Comparison of ENCODE assay signal across 7 mouse cellular contexts in the genomic region with DNA sequence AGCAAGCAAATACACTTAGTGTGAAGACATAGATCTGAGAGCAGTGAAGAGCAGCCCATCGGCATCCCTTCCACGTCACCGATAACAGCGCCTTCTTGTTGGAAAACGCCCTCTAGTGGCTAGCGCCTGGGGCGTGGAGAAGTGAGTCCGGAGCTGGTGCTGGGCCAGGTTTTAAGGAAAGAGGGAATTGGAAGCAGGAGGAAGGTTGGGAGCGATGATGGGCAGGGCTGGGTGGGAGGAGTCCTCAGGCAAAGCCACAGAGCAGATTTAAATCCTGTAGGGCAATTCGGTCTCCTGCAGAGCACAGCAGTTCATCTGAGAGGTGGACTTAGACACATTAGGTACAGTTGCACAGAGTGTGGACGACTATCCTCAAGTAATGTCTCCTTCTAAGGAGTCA. TPM values are rescaled to one million over a fixed set of nuclear protein-coding genes. Genes with fewer than 3 reads are reported as not detected.
DNase-seq lines count a peak whose midpoint lies in the region; ATAC-seq and TF ChIP-seq lines count a peak whose summit lies in the region.

A gene (plus strand): TSS at position 251 of the 400 bp plus-strand sequence.

- ATAC-seq in common myeloid progenitor, adult 5-6 weeks (replicated peaks; ENCODE audit: low read depth, poor library complexity, severe bottlenecking), result peak; percentile 72; the same call in 1 of the 2 replicates
- ATAC-seq in hindbrain, postnatal 0 days, result peak; percentile 88; the same call in 1 of the 2 replicates
- ATAC-seq in megakaryocyte-erythroid progenitor cell, adult 5-6 weeks (replicated peaks; ENCODE audit: low FRiP score, low TSS enrichment, poor library complexity, severe bottlenecking), result peak; percentile 68; the same call in 1 of the 2 replicates

- 15% methylated on average over 11 of the region's 11 CpGs for WGBS in hindbrain, postnatal 0 days

- peak; percentile 89 for TF ChIP-seq CTCF in hindbrain, postnatal 0 days (IDR thresholded peaks at IDR 0.05; ENCODE audit: low read depth)

- H3K4me1 ChIP-seq in hindbrain, postnatal 0 days (ENCODE audit: insufficient read depth, low read length), result no peaks in the 10 kb centered on the region

- peak; percentile 67 to 72 for DNase-seq in adrenal gland, adult 18-20 months (ENCODE audit: low spot score in 2 of 2)
- peak; percentile 84 for DNase-seq in gastrocnemius, postnatal 10 days
- DNase-seq in hindbrain, postnatal 0 days (ENCODE audit: low spot score), result peak; percentile 92
- DNase-seq in left cerebral cortex, adult 8-10 months (ENCODE audit: low spot score in 2 of 2), result peak; percentile 42 to 45
- peak; percentile 72 for DNase-seq in right cerebral cortex, postnatal 25 days

- no peaks in the 10 kb centered on the region for H3K36me3 ChIP-seq in hindbrain, postnatal 0 days (ENCODE audit: insufficient read depth, low read length)

- no peaks in the 10 kb centered on the region for H3K9me3 ChIP-seq in hindbrain, postnatal 0 days (ENCODE audit: low read length)

- no peaks in the 10 kb centered on the region for H3K27me3 ChIP-seq in hindbrain, postnatal 0 days (ENCODE audit: insufficient read depth, low read length)

- H3K4me2 ChIP-seq in hindbrain, postnatal 0 days (ENCODE audit: low read depth, low read length), result peak within 1 kb of the TSS; percentile 33

- no peak within 1 kb of the TSS for H3K27ac ChIP-seq in hindbrain, postnatal 0 days

- H3K4me3 ChIP-seq in hindbrain, postnatal 0 days (ENCODE audit: low read length), result no peak within 1 kb of the TSS

- no peak within 1 kb of the TSS for H3K9ac ChIP-seq in hindbrain, postnatal 0 days (replicated peaks; ENCODE audit: low read length)

RNA-seq across cellular contexts. Expression of the gene that starts here (rescaled TPM):
- total RNA-seq in adrenal gland, adult 18-20 months (2021), result 1 to 10 TPM; 6.4 to 7.1 TPM
- not detected in 2 replicates for total RNA-seq in common myeloid progenitor, adult 5-6 weeks (2017)
- total RNA-seq in gastrocnemius, postnatal 10 days (2021), result under 1 TPM; 0.16 to 0.38 TPM
- total RNA-seq in hindbrain, postnatal 0 days (2014; rRNA removed), result 0.78 and 2.0 TPM in 2 replicates
- 0.78 and 1.1 TPM in 2 replicates for polyA plus RNA-seq in hindbrain, postnatal 0 days (2015; fragmentation: Nextera tagmentation; extraction: Ambion mirVana)
- total RNA-seq in left cerebral cortex, adult 8-10 months (2022), result 1 to 10 TPM; 3.3 to 4.1 (median 3.9) TPM
- not detected in 2 replicates for total RNA-seq in megakaryocyte-erythroid progenitor cell, adult 5-6 weeks (2014; fragmentation: Nextera tagmentation)
- total RNA-seq in megakaryocyte-erythroid progenitor cell, adult 5-6 weeks (2017), result not detected in 2 replicates

Comparison
In these comparisons a context has a peak if more than half of its experiments do, and no peak if none do; other contexts are left out.
1. Peak in ATAC-seq in common myeloid progenitor, adult 5-6 weeks; RNA of the gene not detected or under 1 TPM.
2. Peak in DNase-seq in gastrocnemius, postnatal 10 days; RNA of the gene not detected or under 1 TPM.
3. Peak in ATAC-seq in megakaryocyte-erythroid progenitor cell, adult 5-6 weeks; RNA of the gene not detected or under 1 TPM.